Mouse (Mus musculus) lung, adult 2 months (tissue): ENCODE measurements around the gene Pip4k2c.

Source experiments
- CTCF ChIP-seq: fragments of 200-500 bp; IDR thresholded peaks from 2 replicates; pipeline ENCODE4 v1.5.1; 2011; ENCODE audit warnings: mild to moderate bottlenecking, low read length, control low read depth; ENCODE audit not compliant: insufficient read depth
- POLR2A ChIP-seq: fragments of 200-500 bp; IDR thresholded peaks from 2 replicates; pipeline ENCODE4 v1.6.1; 2011; ENCODE audit warnings: low read depth, mild to moderate bottlenecking, control low read depth, low read length, borderline replicate concordance; ENCODE audit errors: extremely low read depth

GRCm38 (mm10) chr10:127178286-127179027 lies 32.9 kb downstream of the Pip4k2c start:
- TF ChIP-seq CTCF (no peak), POLR2A (no peak)
